Mouse (Mus musculus) spleen, postnatal 36 days (tissue): ENCODE results near the gene Ccs.

ENCODE experiments used
- DNase-seq, 2 experiments: peaks; one replicate each; pipeline ENCODE4 v3.0.0; 2022; ENCODE audit warnings: low spot score in 2 of 2, mixed read lengths in 1 of 2

The Ccs gene

DNA sequence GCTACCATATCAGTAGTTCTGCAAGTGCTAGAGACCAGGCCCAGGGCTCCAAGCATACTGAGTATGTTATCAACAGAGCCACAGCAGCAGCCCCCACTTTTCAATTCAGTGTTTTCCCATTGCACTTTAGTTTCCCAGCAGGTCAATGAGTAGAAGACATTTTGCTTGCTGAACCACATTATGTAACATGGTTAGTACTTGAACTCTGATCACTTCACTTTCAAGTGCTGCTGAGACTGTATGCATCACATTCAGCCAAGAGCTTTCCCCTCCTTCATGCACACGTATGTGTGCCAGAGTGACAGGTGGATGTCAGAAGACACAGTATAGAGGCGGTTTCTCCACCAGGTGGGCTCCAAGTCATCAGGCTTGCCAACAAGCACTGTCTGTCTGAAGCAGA, 56.2 kb downstream of the Ccs start:
- no peak for DNase-seq
